Mouse (Mus musculus) testis, adult 2 months (tissue): Measurements from ENCODE around the gene Lrp1.

ENCODE experiments used
- CTCF ChIP-seq: fragments of 200-500 bp; IDR thresholded peaks from 2 replicates; pipeline ENCODE4 v1.5.1; 2012; ENCODE audit warnings: low read depth, mild to moderate bottlenecking, inconsistent platforms, low read length, moderate library complexity; ENCODE audit not compliant: control insufficient read depth, insufficient read depth, insufficient replicate concordance
- POLR2A ChIP-seq: fragments of 200-500 bp; IDR thresholded peaks from 2 replicates; pipeline ENCODE4 v1.6.1; 2012; ENCODE audit warnings: low read depth, mild to moderate bottlenecking, inconsistent platforms, low read length, moderate library complexity; ENCODE audit not compliant: control insufficient read depth

DNA sequence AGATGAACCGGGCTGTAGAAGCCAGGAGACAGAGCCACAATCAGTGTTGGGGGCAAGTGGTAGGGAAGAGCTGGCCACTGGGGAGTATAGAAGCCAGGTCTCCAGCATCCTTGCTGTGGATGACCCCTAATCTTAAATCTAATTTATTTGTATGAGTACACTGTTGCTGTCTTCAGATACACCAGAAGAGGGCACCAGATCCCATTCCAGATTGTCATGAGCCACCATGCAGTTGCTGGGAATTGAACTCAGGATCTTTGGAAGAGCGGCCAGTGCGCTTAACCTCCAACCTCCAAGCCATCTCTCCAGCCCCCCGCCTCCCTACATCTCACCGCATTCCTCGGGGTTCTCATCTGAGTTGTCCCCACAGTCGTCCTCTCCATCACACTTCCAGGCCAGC, 74.4 kb downstream of the Lrp1 start:
- TF ChIP-seq CTCF (no peak), POLR2A (no peak)
